Mouse (Mus musculus) left cerebral cortex, adult 6 months (tissue): ENCODE measurements around the gene Slc22a8. TPM values are rescaled to one million over a fixed set of nuclear protein-coding genes. Genes with fewer than 3 reads are reported as not detected.

ENCODE experiments used
- long read RNA-seq, 2 experiments: library from polyadenylated mRNA; unstranded; transcript quantifications; one replicate each; pipeline ENCODE4 v2.0.0; 2019 to 2020
- polyA plus RNA-seq: library from polyadenylated mRNA; unstranded; fragments of <200 nt; fragmentation: Nextera tagmentation; gene quantifications from 2 replicates; pipeline ENCODE4 v1.2.3, GENCODE M21; 2021

Gene Slc22a8
- 8.6 and 10.3 TPM in 2 replicates for polyA plus RNA-seq
- long read RNA-seq, experiment 1, transcript Slc22a8-201 (12 exons, 3,444 nt): major isoform, 5 of 17 reads
- long read RNA-seq, experiment 1, partial matches to known transcripts: 8 of 17 reads
- long read RNA-seq, experiment 1, other reads (novel, unspliced or antisense): 1 of 17 reads
- long read RNA-seq, experiment 2, partial matches to known transcripts: 7 of 18 reads
- long read RNA-seq, experiment 2, other reads (novel, unspliced or antisense): 5 of 18 reads

DNA sequence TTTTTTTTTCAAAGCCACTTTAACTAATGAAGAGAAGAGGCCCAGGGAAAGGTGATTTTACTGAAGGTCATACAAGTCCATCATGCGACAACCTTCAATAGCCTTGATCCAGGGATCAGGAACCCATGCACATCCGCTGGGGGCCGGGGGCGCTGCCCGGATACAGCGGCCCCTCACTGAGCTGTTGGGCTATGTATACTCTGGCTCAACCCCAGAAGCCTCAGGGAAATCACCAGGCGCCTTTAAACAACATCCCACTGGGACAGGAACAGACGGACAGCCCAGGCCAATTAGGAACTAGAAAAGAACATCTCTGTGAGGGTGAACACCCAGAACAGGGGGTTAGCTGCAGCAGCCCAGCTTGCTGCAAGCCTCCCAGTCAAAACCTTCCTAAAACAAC is at the start of gene Slc22a8:
Gene Slc22a8, plus strand, starts transcription at position 301 of the 400 bp plus-strand sequence.

DNA sequence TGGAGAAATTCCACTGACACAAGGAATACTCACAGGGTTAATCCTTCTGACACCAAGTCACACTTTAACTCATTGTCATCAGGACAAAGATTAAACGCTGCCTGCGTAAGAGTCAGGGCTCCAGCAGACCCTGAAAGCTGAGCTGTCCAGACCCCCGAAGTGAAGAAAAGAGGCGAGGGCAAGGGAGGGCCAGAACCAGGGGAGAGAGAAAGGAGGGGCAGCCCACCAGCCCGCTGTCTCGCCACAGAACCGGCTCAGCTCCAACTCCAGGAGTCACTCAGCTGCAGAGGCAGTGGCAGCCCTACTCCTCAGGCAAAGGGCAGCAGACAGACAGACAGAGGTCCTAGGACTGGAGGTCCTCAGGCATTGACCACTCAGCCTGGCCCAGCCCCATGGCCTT is 26.9 kb downstream of the Slc22a8 start, which contains the start of gene Slc22a6:
Gene Slc22a6, plus strand, starts transcription at position 136 of the 400 bp plus-strand sequence.

Other genes starting within 250 kb of the Slc22a8 start
- gene Slc22a30, start 186.1 kb upstream of the Slc22a8 start, polyA plus RNA-seq: not detected in 2 replicates
- 2.2 and 2.7 TPM in 2 replicates for gene Slc22a6, start 26.8 kb downstream of the Slc22a8 start, polyA plus RNA-seq
- 41.2 and 88.0 TPM in 2 replicates for gene Chrm1, start 72.5 kb downstream of the Slc22a8 start, polyA plus RNA-seq
- 169 and 178 TPM in 2 replicates for gene Slc3a2, start 132.1 kb downstream of the Slc22a8 start, polyA plus RNA-seq
- 57.2 and 64.9 TPM in 2 replicates for gene Wdr74, start 144.6 kb downstream of the Slc22a8 start, polyA plus RNA-seq
- gene 1700092M07Rik, start 149.5 kb downstream of the Slc22a8 start, polyA plus RNA-seq: not detected in 2 replicates
- 33.4 and 33.5 TPM in 2 replicates for gene Stx5a, start 150.2 kb downstream of the Slc22a8 start, polyA plus RNA-seq
- gene Nxf1, start 165.8 kb downstream of the Slc22a8 start, polyA plus RNA-seq: 23.9 and 27.6 TPM in 2 replicates
- gene Tmem223, start 179.7 kb downstream of the Slc22a8 start, polyA plus RNA-seq: 234 and 250 TPM in 2 replicates
- gene Tmem179b, start 183.2 kb downstream of the Slc22a8 start, polyA plus RNA-seq: 28.2 and 37.0 TPM in 2 replicates
- 11.5 and 16.0 TPM in 2 replicates for gene Taf6l, start 195.2 kb downstream of the Slc22a8 start, polyA plus RNA-seq
- 224 and 251 TPM in 2 replicates for gene Polr2g, start 207.3 kb downstream of the Slc22a8 start, polyA plus RNA-seq
- 2.2 and 3.2 TPM in 2 replicates for gene Zbtb3, start 211.3 kb downstream of the Slc22a8 start, polyA plus RNA-seq
- gene Ttc9c, start 228.1 kb downstream of the Slc22a8 start, polyA plus RNA-seq: 22.4 and 24.7 TPM in 2 replicates
- gene Hnrnpul2, start 228.8 kb downstream of the Slc22a8 start, polyA plus RNA-seq: 5.9 and 11.9 TPM in 2 replicates
- gene AC129217.1, start 238.5 kb downstream of the Slc22a8 start, polyA plus RNA-seq: not detected in 2 replicates
- 80.3 and 99.9 TPM in 2 replicates for gene Bscl2, start 246.2 kb downstream of the Slc22a8 start, polyA plus RNA-seq
- 271 and 278 TPM in 2 replicates for gene Gng3, start 247.9 kb downstream of the Slc22a8 start, polyA plus RNA-seq